Mouse (Mus musculus) intestine, embryonic 14.5 days (tissue): ENCODE data around the gene Prrt1. TPM values are rescaled to one million over a fixed set of nuclear protein-coding genes. Genes with fewer than 3 reads are reported as not detected.

Experiments used
- ATAC-seq: fragments of 200-750 bp; cut with Nextera tagmentation; replicated peaks from 2 replicates; pipeline ENCODE4 v1.8.0; 2017; ENCODE audit warnings: low read depth, moderate number of reproducible peaks, moderate TSS enrichment, moderate library complexity; ENCODE audit not compliant: low FRiP score, low TSS enrichment
- DNase-seq: peaks from one replicate; pipeline ENCODE4 v3.0.0-alpha.2; 2018; ENCODE audit warnings: low spot score
- H3K27ac ChIP-seq: fragments of 300-500 bp; sonication (generic); 2 replicates; pipeline ENCODE4 v1.5.1; 2014; ENCODE audit warnings: low read depth, mild to moderate bottlenecking, control low read depth
- H3K27me3 ChIP-seq: fragments of 300-500 bp; sonication (generic); replicated peaks from 2 replicates; pipeline ENCODE4 v1.6.1; 2014; ENCODE audit warnings: low read length, control low read depth; ENCODE audit not compliant: control insufficient read depth, insufficient read depth
- H3K36me3 ChIP-seq: fragments of 300-500 bp; sonication (generic); 2 replicates; pipeline ENCODE4 v1.6.1; 2014; ENCODE audit warnings: low read length, control low read depth; ENCODE audit not compliant: control insufficient read depth, insufficient read depth
- H3K4me1 ChIP-seq: fragments of 300-500 bp; sonication (generic); replicated peaks from 2 replicates; pipeline ENCODE4 v1.6.1; 2014; ENCODE audit warnings: low read length, control low read depth, mixed read lengths; ENCODE audit not compliant: control insufficient read depth, insufficient read depth
- H3K4me2 ChIP-seq: fragments of 300-500 bp; sonication (generic); 2 replicates; pipeline ENCODE4 v1.6.1; 2014; ENCODE audit warnings: low read length
- H3K4me3 ChIP-seq: fragments of 300-500 bp; sonication (generic); 2 replicates; pipeline ENCODE4 v1.5.1; 2014; ENCODE audit warnings: low read depth, low read length, control low read depth, mixed read lengths
- H3K9ac ChIP-seq: fragments of 300-500 bp; sonication (generic); 2 replicates; pipeline ENCODE4 v1.6.1; 2014; ENCODE audit warnings: mild to moderate bottlenecking, low read length
- H3K9me3 ChIP-seq: fragments of 300-500 bp; sonication (generic); 2 replicates; pipeline ENCODE4 v1.6.1; 2016; ENCODE audit warnings: low read length, control low read depth; ENCODE audit not compliant: control insufficient read depth
- WGBS: fragments of 180-500 bp; shearing (Covaris S2); extraction: QIAGEN DNeasy Blood & Tissue Kit; methylation state at CpG from one replicate; pipeline ENCODE4 v1.1.7; 2014; 5-methylcytosine and 5-hydroxymethylcytosine counted together
- polyA plus RNA-seq: library from polyadenylated mRNA; unstranded; fragments of >200 nt; fragmentation: Nextera tagmentation; extraction: Ambion mirVana; gene quantifications from 2 replicates; pipeline ENCODE4 v1.2.1, GENCODE M21; 2014

Gene Prrt1
- polyA plus RNA-seq, 1 experiment from 2014 or later, result 0.53 TPM

DNA sequence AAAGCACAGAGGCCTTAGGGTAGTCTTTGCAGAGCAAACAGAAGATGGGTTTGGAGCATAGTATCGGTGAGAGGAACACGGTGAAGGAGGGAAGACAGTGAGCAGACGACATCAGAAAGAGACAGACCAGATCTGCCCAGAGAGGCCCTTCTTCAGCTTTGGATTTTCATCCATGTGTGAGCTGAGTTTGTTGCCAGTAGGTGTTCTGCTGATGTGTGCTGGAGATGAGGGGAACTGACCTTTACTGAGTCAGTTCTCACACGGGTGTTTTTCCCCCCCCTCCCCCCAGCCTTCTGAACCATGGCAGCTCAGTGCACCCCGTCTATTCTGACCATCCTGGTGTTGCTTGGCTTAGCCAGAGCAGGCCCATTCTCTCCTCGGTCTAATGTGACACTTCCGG is 40.9 kb downstream of the Prrt1 start, which contains the start of gene Tnxb:
TSS of gene Tnxb (plus strand) at position 301 of the 400 bp plus-strand sequence.
- DNase-seq (no peak), ATAC-seq (no peak)
- H3K27me3 ChIP-seq, result peaks cover 38% of the 10 kb centered on the region
- H3K9me3 ChIP-seq, result no peaks in the 10 kb centered on the region
- peak within 1 kb of the TSS; percentile 34 for H3K4me3 ChIP-seq
- WGBS, result 55% methylated on average over 7 of the region's 7 CpGs
- H3K36me3 ChIP-seq, result no peaks in the 10 kb centered on the region
- H3K27ac ChIP-seq, result no peak within 1 kb of the TSS
- peaks cover 18% of the 10 kb centered on the region for H3K4me1 ChIP-seq
- H3K9ac ChIP-seq, result peak within 1 kb of the TSS; percentile 37
- peak within 1 kb of the TSS; percentile 61 for H3K4me2 ChIP-seq

- ATAC-seq, result peak; percentile 30; the same call in 1 of the 2 replicates
- Histone ChIP-seq H3K9ac (peak overlapping the region; percentile 37), H3K4me2 (peak overlapping the region; percentile 61), H3K36me3 (no peaks in the 10 kb centered on the region), H3K9me3 (no peaks in the 10 kb centered on the region), H3K4me1 (peaks cover 29% of the 10 kb centered on the region), H3K27ac (no peak overlapping the region), H3K27me3 (peaks cover 38% of the 10 kb centered on the region), H3K4me3 (peak overlapping the region; percentile 34)
- WGBS, result 11% methylated on average over 93 of the region's 93 CpGs
- no peak for DNase-seq
These were observed 42.1 kb downstream of the Prrt1 start for GRCm38 (mm10) chr17:34671151-34672066.

GRCm38 (mm10) chr17:34672246-34672792 is 43.0 kb downstream of the Prrt1 start:
- Histone ChIP-seq H3K36me3 (no peaks in the 10 kb centered on the region), H3K27ac (no peak overlapping the region), H3K9me3 (no peaks in the 10 kb centered on the region), H3K9ac (peak overlapping the region; percentile 37), H3K4me2 (peak overlapping the region; percentile 61), H3K27me3 (peaks cover 38% of the 10 kb centered on the region), H3K4me3 (peak overlapping the region; percentile 34), H3K4me1 (peaks cover 34% of the 10 kb centered on the region)
- ATAC-seq, result no peak
- WGBS, result 30% methylated on average over 49 of the region's 49 CpGs
- no peak for DNase-seq

- Histone ChIP-seq H3K9me3 (no peaks in the 10 kb centered on the region), H3K27me3 (peaks cover 38% of the 10 kb centered on the region), H3K36me3 (no peaks in the 10 kb centered on the region), H3K4me2 (no peak overlapping the region), H3K4me1 (peaks cover 34% of the 10 kb centered on the region), H3K27ac (no peak overlapping the region), H3K4me3 (no peak overlapping the region), H3K9ac (no peak overlapping the region)
- WGBS, result 92% methylated on average over 7 of the region's 7 CpGs
- DNase-seq (no peak), ATAC-seq (no peak)
These were observed 43.8 kb downstream of the Prrt1 start for GRCm38 (mm10) chr17:34673139-34673538.

- Histone ChIP-seq H3K4me1 (peaks cover 34% of the 10 kb centered on the region), H3K4me2 (0 out of 2 replicates have a peak overlapping the region, but pooled peaks have one; percentile 7), H3K9ac (no peak overlapping the region), H3K36me3 (no peaks in the 10 kb centered on the region), H3K4me3 (no peak overlapping the region), H3K27ac (peak overlapping the region; percentile 85), H3K27me3 (peaks cover 40% of the 10 kb centered on the region), H3K9me3 (no peaks in the 10 kb centered on the region)
- DNase-seq (no peak), ATAC-seq (peak; percentile 56)
- 33% methylated on average over 11 of the region's 11 CpGs for WGBS
These were observed 45.3 kb downstream of the Prrt1 start for GRCm38 (mm10) chr17:34674524-34675204.

DNA sequence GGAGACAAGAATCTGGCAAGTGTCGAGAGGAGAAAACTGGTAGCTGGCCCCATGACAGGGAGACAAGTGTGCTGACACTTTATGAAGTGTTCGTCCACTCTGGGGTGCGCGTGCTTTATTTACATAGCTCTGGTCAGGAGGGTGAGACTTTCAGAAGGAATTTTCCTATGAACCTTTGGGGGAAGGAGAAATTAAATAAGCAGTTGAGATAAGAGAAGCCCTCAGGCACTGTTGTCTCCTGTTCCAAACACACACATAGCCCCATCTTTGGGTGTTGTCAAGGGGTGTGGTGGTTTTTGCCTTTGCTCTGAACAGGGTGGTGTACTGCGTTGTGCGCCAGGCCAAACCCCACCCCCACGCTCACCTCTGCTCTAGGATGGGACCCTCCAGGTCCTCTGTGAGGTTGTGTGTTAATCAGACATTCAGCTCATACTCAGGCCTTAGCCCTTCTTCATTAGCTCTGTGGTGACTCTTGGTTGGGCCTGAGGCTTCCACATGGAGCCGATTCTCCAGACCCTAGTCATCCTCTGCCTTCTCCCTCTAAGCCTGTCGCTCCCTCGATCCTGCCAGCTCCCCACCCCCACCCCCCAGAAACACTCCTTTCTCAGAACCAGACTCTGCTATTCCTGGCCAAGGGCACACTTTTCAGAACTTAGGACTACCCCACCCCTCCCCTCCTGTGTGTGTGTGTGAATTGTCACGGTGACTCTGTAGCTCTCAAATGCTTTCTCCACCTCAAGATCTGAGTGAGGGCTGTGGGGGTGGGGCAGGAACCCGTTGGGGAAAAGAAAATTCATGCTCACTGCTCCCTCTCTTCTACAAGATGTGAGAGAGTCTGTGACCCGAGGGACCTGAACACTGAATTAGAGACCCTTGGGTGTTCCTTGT is 46.1 kb downstream of the Prrt1 start:
- H3K36me3 ChIP-seq, result no peaks in the 10 kb centered on the region
- no peak overlapping the region for H3K9ac ChIP-seq
- H3K27ac ChIP-seq, result peak overlapping the region; percentile 85
- ATAC-seq, result no peak
- no peak overlapping the region for H3K4me2 ChIP-seq
- H3K27me3 ChIP-seq, result peaks cover 32% of the 10 kb centered on the region
- H3K4me3 ChIP-seq, result no peak overlapping the region
- peaks cover 34% of the 10 kb centered on the region for H3K4me1 ChIP-seq
- no peak for DNase-seq
- no peaks in the 10 kb centered on the region for H3K9me3 ChIP-seq
- 38% methylated on average over 13 of the region's 13 CpGs for WGBS

DNA sequence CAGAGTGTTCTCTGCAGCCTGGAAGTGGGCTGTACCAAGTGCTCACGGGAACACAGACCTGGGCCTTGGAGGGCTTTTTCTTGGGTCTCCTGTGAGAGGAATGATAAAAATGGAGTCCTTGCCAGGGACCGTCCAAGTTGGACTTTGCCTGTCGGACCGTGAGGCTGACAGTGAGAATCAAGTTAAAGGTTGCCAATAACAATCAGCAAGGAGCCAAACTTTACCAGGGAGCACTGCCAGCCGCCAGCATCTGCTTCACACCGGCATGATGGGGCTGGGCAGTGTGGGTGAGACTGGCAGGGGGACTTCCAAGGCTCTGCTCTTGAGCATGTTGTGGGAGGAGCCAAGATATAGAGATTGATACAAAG is 46.7 kb downstream of the Prrt1 start:
- H3K9me3 ChIP-seq, result no peaks in the 10 kb centered on the region
- no peak overlapping the region for H3K9ac ChIP-seq
- H3K27me3 ChIP-seq, result peaks cover 26% of the 10 kb centered on the region
- H3K4me3 ChIP-seq, result no peak overlapping the region
- peak overlapping the region; percentile 85 for H3K27ac ChIP-seq
- no peak overlapping the region for H3K4me2 ChIP-seq
- H3K36me3 ChIP-seq, result no peaks in the 10 kb centered on the region
- no peak for DNase-seq
- ATAC-seq, result no peak
- WGBS, result 81% methylated on average over 6 of the region's 6 CpGs
- peaks cover 34% of the 10 kb centered on the region for H3K4me1 ChIP-seq

- H3K4me1 ChIP-seq, result peaks cover 34% of the 10 kb centered on the region
- H3K27me3 ChIP-seq, result peaks cover 20% of the 10 kb centered on the region
- no peaks in the 10 kb centered on the region for H3K9me3 ChIP-seq
- H3K4me3 ChIP-seq, result no peak overlapping the region
- DNase-seq, result no peak
- no peak overlapping the region for H3K9ac ChIP-seq
- H3K27ac ChIP-seq, result no peak overlapping the region
- WGBS, result 62% methylated on average over 12 of the region's 12 CpGs
- no peaks in the 10 kb centered on the region for H3K36me3 ChIP-seq
- no peak overlapping the region for H3K4me2 ChIP-seq
- ATAC-seq, result no peak
These were observed 47.3 kb downstream of the Prrt1 start for GRCm38 (mm10) chr17:34676671-34677070.
